Mouse (Mus musculus): ENCODE measurements around the gene Myl7.

DNA sequence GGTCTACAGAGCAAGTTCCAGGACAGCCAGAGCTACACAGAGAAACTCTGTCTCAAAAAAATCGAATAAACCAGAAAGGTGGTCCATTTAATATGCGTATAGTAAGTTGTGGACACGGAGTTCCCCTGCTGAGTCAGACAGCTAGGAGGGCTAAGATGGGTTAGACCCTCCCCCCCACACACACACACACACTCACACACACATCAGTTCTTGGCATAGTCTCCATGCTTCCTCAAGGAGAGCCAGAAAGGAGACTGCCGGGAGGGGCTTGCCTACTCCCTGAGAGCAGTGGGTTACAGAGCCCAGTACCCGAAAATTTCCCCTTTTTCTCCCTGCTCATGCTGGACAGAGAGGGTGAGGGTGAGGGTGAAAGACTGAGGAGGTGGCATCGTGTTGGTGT, 37.9 kb downstream of the Myl7 start:
- no peak for TF ChIP-seq CTCF (IDR thresholded peaks at IDR 0.05; ENCODE audit: insufficient read depth, low read length)
- TF ChIP-seq POLR2A (IDR thresholded peaks at IDR 0.05; ENCODE audit: borderline replicate concordance, extremely low read depth, low read depth, low read length), result no peak

All from lung, adult 2 months (tissue).